Mouse (Mus musculus): ENCODE results near the gene Gpr35.

GRCm38 (mm10) chr1:92908664-92909063 is 42.0 kb upstream of the Gpr35 start:
- TF ChIP-seq POLR2A (IDR thresholded peaks at IDR 0.05; ENCODE audit: insufficient read length, low read depth) (no peak), E2F4 (IDR thresholded peaks at IDR 0.05; ENCODE audit: insufficient read depth) (no peak), MYOG (IDR thresholded peaks at IDR 0.05; ENCODE audit: control insufficient read depth in 1 of 3, insufficient read depth in 1 of 3, insufficient read length in 2 of 3, low read depth in 2 of 3) (no peak), CEBPB (IDR thresholded peaks at IDR 0.05; ENCODE audit: insufficient read depth, poor library complexity, severe bottlenecking) (no peak), USF1 (IDR thresholded peaks at IDR 0.05; ENCODE audit: low read depth) (no peak), TCF12 (IDR thresholded peaks at IDR 0.05; ENCODE audit: insufficient read depth, poor library complexity, severe bottlenecking) (no peak), MYOD1 (IDR thresholded peaks at IDR 0.05; ENCODE audit: control insufficient read depth in 1 of 3, insufficient read length in 2 of 3, low read depth in 2 of 3) (no peak), SRF (IDR thresholded peaks at IDR 0.05; ENCODE audit: control insufficient read depth, insufficient read length, low read depth) (no peak), MAX (IDR thresholded peaks at IDR 0.05; ENCODE audit: low read depth) (no peak)
